Mouse (Mus musculus): ENCODE data around the gene Wdr20.

- no peak for TF ChIP-seq CTCF (IDR thresholded peaks at IDR 0.05; ENCODE audit: borderline replicate concordance, control insufficient read depth, extremely low read depth, insufficient read depth, low read length, poor library complexity)
- TF ChIP-seq POLR2A (IDR thresholded peaks at IDR 0.05; ENCODE audit: control insufficient read depth, extremely low read depth, insufficient read depth, low read length, poor library complexity) = no peak
Measured at GRCm38 (mm10) chr12:110816833-110817232, 79.1 kb downstream of the Wdr20 start.

Measured in thymus, adult 2 months (tissue).